Mouse (Mus musculus): ENCODE measurements around the gene Zfp58. TPM values are rescaled to one million over a fixed set of nuclear protein-coding genes. Genes with fewer than 3 reads are reported as not detected.

Zfp58 gene
- polyA plus RNA-seq (2012; rRNA removed; ENCODE audit: low replicate concordance), result 1.1 and 1.5 TPM in 2 replicates

GRCm38 (mm10) chr13:67500084-67500719 is at the start of gene Zfp58:
TSS of gene Zfp58 (minus strand) at chr13:67500555.

GRCm38 (mm10) chr13:67525753-67526410 is 25.5 kb upstream of the Zfp58 start, which contains the start of the genes Gm26965 and Zfp87:
TSS of gene Gm26965 (minus strand) at chr13:67526151.
TSS of gene Zfp87 (minus strand) at chr13:67526177.

GRCm38 (mm10) chr13:67483625-67484423 is 16.5 kb downstream of the Zfp58 start, which contains the start of gene Zfp874b:
TSS of gene Zfp874b (minus strand) at chr13:67484258.

GRCm38 (mm10) chr13:67451172-67452020 is 49.0 kb downstream of the Zfp58 start, which contains the start of gene Zfp874a:
TSS of gene Zfp874a (minus strand) at chr13:67451624.

Other genes with a start within 250 kb of the Zfp58 start
- 0.34 and 0.78 TPM in 2 replicates for gene Zfp458, start 222.1 kb downstream of the Zfp58 start, polyA plus RNA-seq (2012; rRNA removed; ENCODE audit: low replicate concordance)
- 1.0 and 1.5 TPM in 2 replicates for gene Zfp457, start 194.1 kb downstream of the Zfp58 start, polyA plus RNA-seq (2012; rRNA removed; ENCODE audit: low replicate concordance)
- 0.95 and 1.3 TPM in 2 replicates for gene Zfp595, start 168.0 kb downstream of the Zfp58 start, polyA plus RNA-seq (2012; rRNA removed; ENCODE audit: low replicate concordance)
- not detected in 2 replicates for gene Gm28044, start 140.0 kb downstream of the Zfp58 start, polyA plus RNA-seq (2012; rRNA removed; ENCODE audit: low replicate concordance)
- gene Zfp953, start 139.9 kb downstream of the Zfp58 start, polyA plus RNA-seq (2012; rRNA removed; ENCODE audit: low replicate concordance), result 0.35 and 0.37 TPM in 2 replicates
- gene Gm28041, start 124.8 kb downstream of the Zfp58 start, polyA plus RNA-seq (2012; rRNA removed; ENCODE audit: low replicate concordance), result 0.28 TPM in 1 of 2 replicates, not detected in the other
- gene Zfp456, start 124.7 kb downstream of the Zfp58 start, polyA plus RNA-seq (2012; rRNA removed; ENCODE audit: low replicate concordance), result 0.21 and 0.32 TPM in 2 replicates
- gene Zfp429, start 100.7 kb downstream of the Zfp58 start, polyA plus RNA-seq (2012; rRNA removed; ENCODE audit: low replicate concordance), result 2.2 and 4.0 TPM in 2 replicates
- gene Zfp459, start 79.1 kb downstream of the Zfp58 start, polyA plus RNA-seq (2012; rRNA removed; ENCODE audit: low replicate concordance), result 0.32 and 0.41 TPM in 2 replicates
- gene Zfp874a, start 48.9 kb downstream of the Zfp58 start, polyA plus RNA-seq (2012; rRNA removed; ENCODE audit: low replicate concordance), result 2.2 and 5.1 TPM in 2 replicates
- gene Zfp874b, start 16.3 kb downstream of the Zfp58 start, polyA plus RNA-seq (2012; rRNA removed; ENCODE audit: low replicate concordance), result 4.4 and 5.5 TPM in 2 replicates
- gene Gm26965, start 25.6 kb upstream of the Zfp58 start, polyA plus RNA-seq (2012; rRNA removed; ENCODE audit: low replicate concordance), result not detected in 2 replicates
- 23.3 and 37.9 TPM in 2 replicates for gene Zfp87, start 25.6 kb upstream of the Zfp58 start, polyA plus RNA-seq (2012; rRNA removed; ENCODE audit: low replicate concordance)
- gene Zfp748, start 53.3 kb upstream of the Zfp58 start, polyA plus RNA-seq (2012; rRNA removed; ENCODE audit: low replicate concordance), result 2.0 and 4.3 TPM in 2 replicates
- gene Zfp729b, start 109.2 kb upstream of the Zfp58 start, polyA plus RNA-seq (2012; rRNA removed; ENCODE audit: low replicate concordance), result 0.62 and 1.0 TPM in 2 replicates
- 0.17 TPM in 1 of 2 replicates, not detected in the other for gene Gm49345, start 137.2 kb upstream of the Zfp58 start, polyA plus RNA-seq (2012; rRNA removed; ENCODE audit: low replicate concordance)
- gene Zfp729a, start 137.2 kb upstream of the Zfp58 start, polyA plus RNA-seq (2012; rRNA removed; ENCODE audit: low replicate concordance), result 0.73 and 2.0 TPM in 2 replicates
- gene Zfp738, start 186.5 kb upstream of the Zfp58 start, polyA plus RNA-seq (2012; rRNA removed; ENCODE audit: low replicate concordance), result 4.3 and 6.8 TPM in 2 replicates
- 1.0 and 2.2 TPM in 2 replicates for gene Zfp65, start 228.6 kb upstream of the Zfp58 start, polyA plus RNA-seq (2012; rRNA removed; ENCODE audit: low replicate concordance)